Mouse (Mus musculus) spleen, adult 2 months (tissue): ENCODE data around the gene Cdyl.

Experiments
- CTCF ChIP-seq: fragments of 200-500 bp; IDR thresholded peaks from 2 replicates; pipeline ENCODE4 v1.5.1; 2011; ENCODE audit warnings: mild to moderate bottlenecking, inconsistent platforms; ENCODE audit not compliant: insufficient read depth, insufficient read length, insufficient replicate concordance; ENCODE audit errors: extremely low read depth
- POLR2A ChIP-seq: fragments of 200-500 bp; IDR thresholded peaks from 2 replicates; pipeline ENCODE4 v1.6.1; 2011; ENCODE audit warnings: low read depth, low read length, inconsistent platforms

DNA sequence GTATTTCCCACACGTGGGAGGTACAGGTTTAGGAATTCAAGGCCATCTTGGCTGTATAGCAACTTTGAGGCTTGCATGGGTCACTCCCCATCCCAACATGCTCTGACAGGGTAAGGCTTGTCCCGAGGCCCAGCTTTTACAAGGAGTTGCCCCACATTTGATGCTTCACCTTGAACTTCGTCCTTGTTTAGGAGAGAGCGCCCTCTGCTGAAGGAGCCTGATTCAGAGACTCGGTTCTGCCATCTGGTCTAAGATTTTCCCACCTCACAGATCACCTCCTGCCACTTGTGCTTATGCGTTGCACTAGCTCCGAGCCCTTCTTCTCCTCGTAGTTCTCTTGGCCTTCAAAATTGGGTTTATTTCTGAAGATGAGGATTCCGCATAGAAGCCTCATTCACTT lies 139.0 kb downstream of the Cdyl start:
- no peak for TF ChIP-seq POLR2A
- peak; percentile 40; the same call in 1 of the 2 replicates for TF ChIP-seq CTCF
